Mouse (Mus musculus) brain, embryonic 18.5 days (tissue): ENCODE data around the gene Coq9.
"Not testable (repeated sequence)": the region's sequence is repeated elsewhere in the genome, so short reads cannot be mapped to it uniquely, and the experiment has no call there.

Experiments
- DNase-seq: peaks from one replicate; pipeline ENCODE4 v3.0.0-alpha.2; 2012; ENCODE audit warnings: low read depth, low spot score

Gene Coq9

GRCm38 (mm10) chr8:94821381-94821780 lies 16.7 kb upstream of the Coq9 start:
- no peak for DNase-seq

- DNase-seq: no peak
These were observed 15.2 kb upstream of the Coq9 start for GRCm38 (mm10) chr8:94822637-94823560.

- no peak for DNase-seq
These were observed 13.0 kb upstream of the Coq9 start for GRCm38 (mm10) chr8:94825170-94825569.

- DNase-seq: no peak
These were observed 11.9 kb upstream of the Coq9 start for GRCm38 (mm10) chr8:94826210-94826609.

- DNase-seq: no peak
These were observed 9.8 kb upstream of the Coq9 start for GRCm38 (mm10) chr8:94828284-94828683.

- not testable (repeated sequence) for DNase-seq
These were observed 4.2 kb upstream of the Coq9 start for GRCm38 (mm10) chr8:94833901-94834405.

GRCm38 (mm10) chr8:94835751-94836150 lies 2.4 kb upstream of the Coq9 start:
- not testable (repeated sequence) for DNase-seq

GRCm38 (mm10) chr8:94836456-94837240 lies 1.5 kb upstream of the Coq9 start:
- no peak for DNase-seq

- no peak for DNase-seq
These were observed 479 bp downstream of the Coq9 start for GRCm38 (mm10) chr8:94838600-94838999.

GRCm38 (mm10) chr8:94841183-94841582 lies 3.1 kb downstream of the Coq9 start:
- no peak for DNase-seq

GRCm38 (mm10) chr8:94850049-94850448 lies 11.9 kb downstream of the Coq9 start:
- no peak for DNase-seq

GRCm38 (mm10) chr8:94854761-94855160 lies 16.6 kb downstream of the Coq9 start:
- DNase-seq: not testable (repeated sequence)

GRCm38 (mm10) chr8:94857011-94857345 lies 18.9 kb downstream of the Coq9 start:
- no peak for DNase-seq

GRCm38 (mm10) chr8:94857346-94858173 lies 19.4 kb downstream of the Coq9 start, which contains the start of gene Polr2c:
TSS of gene Polr2c (plus strand) at chr8:94857450.
- DNase-seq: no peak

- DNase-seq: no peak
These were observed 23.3 kb downstream of the Coq9 start for GRCm38 (mm10) chr8:94861352-94861910.

GRCm38 (mm10) chr8:94862487-94863220 lies 24.5 kb downstream of the Coq9 start:
- no peak for DNase-seq

GRCm38 (mm10) chr8:94863897-94864673 lies 26.0 kb downstream of the Coq9 start:
- DNase-seq: no peak

GRCm38 (mm10) chr8:94865292-94865691 lies 27.2 kb downstream of the Coq9 start:
- no peak for DNase-seq

GRCm38 (mm10) chr8:94866921-94867320 lies 28.8 kb downstream of the Coq9 start:
- no peak for DNase-seq

- no peak for DNase-seq
These were observed 31.0 kb downstream of the Coq9 start for GRCm38 (mm10) chr8:94869146-94869545.
